Mouse (Mus musculus) forebrain, postnatal 0 days (tissue): Measurements from ENCODE around the gene Tekt1. TPM values are rescaled to one million over a fixed set of nuclear protein-coding genes. Genes with fewer than 3 reads are reported as not detected.

Experiments
- ATAC-seq: fragments of 200-750 bp; cut with Nextera tagmentation; 2 replicates; pipeline ENCODE4 v1.8.0; 2017; ENCODE audit warnings: mild to moderate bottlenecking, moderate library complexity
- DNase-seq: peaks from one replicate; pipeline ENCODE4 v3.0.0-alpha.2; 2015
- H3K27ac ChIP-seq: fragments of 300-500 bp; sonication (generic); 2 replicates; pipeline ENCODE4 v1.5.1; 2014; ENCODE audit warnings: low read depth, mild to moderate bottlenecking, antibody characterized with exemption, low read length, moderate library complexity, mixed read lengths
- H3K27me3 ChIP-seq: fragments of 300-500 bp; sonication (generic); 2 replicates; pipeline ENCODE4 v1.6.1; 2014; ENCODE audit warnings: mild to moderate bottlenecking, low read length, mixed read lengths; ENCODE audit not compliant: insufficient read depth
- H3K36me3 ChIP-seq: fragments of 300-500 bp; sonication (generic); 2 replicates; pipeline ENCODE4 v1.6.1; 2014; ENCODE audit warnings: mild to moderate bottlenecking, moderate library complexity; ENCODE audit not compliant: insufficient read depth
- H3K4me1 ChIP-seq: fragments of 300-500 bp; sonication (generic); 2 replicates; pipeline ENCODE4 v1.6.1; 2014; ENCODE audit warnings: antibody characterized with exemption; ENCODE audit not compliant: insufficient read depth
- H3K4me2 ChIP-seq: fragments of 300-500 bp; sonication (generic); 2 replicates; pipeline ENCODE4 v1.6.1; 2014; ENCODE audit warnings: low read depth, mild to moderate bottlenecking, moderate library complexity
- H3K4me3 ChIP-seq: fragments of 300-500 bp; sonication (generic); 2 replicates; pipeline ENCODE4 v1.5.1; 2014; ENCODE audit warnings: low read depth, low read length, mixed read lengths
- H3K9ac ChIP-seq: fragments of 300-500 bp; sonication (generic); 2 replicates; pipeline ENCODE4 v1.6.1; 2014; ENCODE audit warnings: mild to moderate bottlenecking
- H3K9me3 ChIP-seq: fragments of 300-500 bp; sonication (generic); 2 replicates; pipeline ENCODE4 v1.6.1; 2016; ENCODE audit warnings: low read length
- CTCF ChIP-seq: sonication (generic); IDR thresholded peaks from 2 replicates; pipeline ENCODE4 v1.5.1; 2016; ENCODE audit warnings: antibody characterized with exemption, control low read depth, low read depth
- WGBS: fragments of 180-500 bp; shearing (Covaris S2); extraction: QIAGEN DNeasy Blood & Tissue Kit; methylation state at CpG from one replicate; pipeline ENCODE4 v1.1.7; 2014; 5-methylcytosine and 5-hydroxymethylcytosine counted together
- polyA plus RNA-seq: library from polyadenylated mRNA; unstranded; fragments of >200 nt; fragmentation: Nextera tagmentation; extraction: Ambion mirVana; gene quantifications from 2 replicates; pipeline ENCODE4 v1.2.1, GENCODE M21; 2015
- total RNA-seq: library from RNA; depleted of rRNA; stranded (reverse); fragments of >200 nt; gene quantifications from 2 replicates; pipeline ENCODE4 v1.2.3, GENCODE M21; 2014

The Tekt1 gene
- total and polyA plus RNA-seq, 2 experiments from 2014 or later: 12.4 to 13.1 TPM

GRCm38 (mm10) chr11:72324431-72324830 lies 37.8 kb downstream of the Tekt1 start:
- no peaks in the 10 kb centered on the region for H3K9me3 ChIP-seq
- ATAC-seq: no peak
- WGBS: 62% methylated on average over 3 of the region's 3 CpGs

GRCm38 (mm10) chr11:72318026-72318425 lies 44.2 kb downstream of the Tekt1 start:
- Histone ChIP-seq H3K4me2 (no peak overlapping the region), H3K9ac (no peak overlapping the region), H3K4me1 (no peaks in the 10 kb centered on the region), H3K36me3 (no peaks in the 10 kb centered on the region), H3K27ac (no peak overlapping the region), H3K27me3 (peaks cover 8% of the 10 kb centered on the region; the same call in 1 of the 2 replicates), H3K9me3 (no peaks in the 10 kb centered on the region), H3K4me3 (no peak overlapping the region)
- 83% methylated on average over 5 of the region's 5 CpGs for WGBS
- no peak for TF ChIP-seq CTCF
- ATAC-seq: no peak
- no peak for DNase-seq

More at GRCm38 (mm10) chr11:72324431-72324830, 37.8 kb downstream of the Tekt1 start:
- peak; percentile 30 for TF ChIP-seq CTCF
- Histone ChIP-seq H3K9ac (no peak overlapping the region), H3K4me1 (no peaks in the 10 kb centered on the region), H3K4me2 (no peak overlapping the region), H3K27me3 (no peaks in the 10 kb centered on the region), H3K27ac (no peak overlapping the region), H3K36me3 (no peaks in the 10 kb centered on the region), H3K4me3 (no peak overlapping the region)
- DNase-seq: no peak

- ATAC-seq: no peak
- Histone ChIP-seq H3K4me2 (peak within 1 kb of the TSS; percentile 59), H3K9ac (peak within 1 kb of the TSS; percentile 43), H3K4me1 (no peaks in the 10 kb centered on the region), H3K36me3 (no peaks in the 10 kb centered on the region), H3K4me3 (peak within 1 kb of the TSS; percentile 35), H3K27me3 (peaks cover 8% of the 10 kb centered on the region; the same call in 1 of the 2 replicates), H3K9me3 (no peaks in the 10 kb centered on the region), H3K27ac (no peak within 1 kb of the TSS)
- WGBS: 14% methylated on average over 40 of the region's 42 CpGs
- no peak for TF ChIP-seq CTCF
- peak; percentile 24 for DNase-seq
Measured at GRCm38 (mm10) chr11:72314151-72314895, 47.9 kb downstream of the Tekt1 start, which contains the start of gene Fbxo39. Fbxo39 (plus strand) TSS chr11:72314444.

- no peak for DNase-seq
- no peak overlapping the region for H3K4me3 ChIP-seq
- 84% methylated on average over 10 of the region's 10 CpGs for WGBS
- H3K27me3 ChIP-seq: peaks cover 8% of the 10 kb centered on the region; the same call in 1 of the 2 replicates
- TF ChIP-seq CTCF: no peak
- no peak overlapping the region for H3K4me2 ChIP-seq
- no peaks in the 10 kb centered on the region for H3K9me3 ChIP-seq
- no peaks in the 10 kb centered on the region for H3K36me3 ChIP-seq
- H3K27ac ChIP-seq: no peak overlapping the region
- no peak for ATAC-seq
- no peak overlapping the region for H3K9ac ChIP-seq
- no peaks in the 10 kb centered on the region for H3K4me1 ChIP-seq
Measured at GRCm38 (mm10) chr11:72311355-72312001, 50.8 kb downstream of the Tekt1 start.

- ATAC-seq (no peak), DNase-seq (no peak)
- no peak overlapping the region for H3K9ac ChIP-seq
- H3K4me1 ChIP-seq: no peaks in the 10 kb centered on the region
- no peak overlapping the region for H3K27ac ChIP-seq
- H3K27me3 ChIP-seq: peaks cover 8% of the 10 kb centered on the region; the same call in 1 of the 2 replicates
- H3K4me3 ChIP-seq: no peak overlapping the region
- no peak for TF ChIP-seq CTCF
- WGBS: 91% methylated on average over 4 of the region's 4 CpGs
- no peaks in the 10 kb centered on the region for H3K9me3 ChIP-seq
- no peaks in the 10 kb centered on the region for H3K36me3 ChIP-seq
- H3K4me2 ChIP-seq: no peak overlapping the region
Measured at GRCm38 (mm10) chr11:72310491-72310890, 51.8 kb downstream of the Tekt1 start.

GRCm38 (mm10) chr11:72308982-72309381 lies 53.3 kb downstream of the Tekt1 start:
- WGBS: 83% methylated on average over 2 of the region's 2 CpGs
- ATAC-seq (no peak), DNase-seq (no peak)
- Histone ChIP-seq H3K9me3 (no peaks in the 10 kb centered on the region), H3K27ac (no peak overlapping the region), H3K4me3 (no peak overlapping the region), H3K9ac (no peak overlapping the region), H3K36me3 (no peaks in the 10 kb centered on the region), H3K4me2 (no peak overlapping the region), H3K27me3 (peaks cover 3% of the 10 kb centered on the region; the same call in 1 of the 2 replicates), H3K4me1 (no peaks in the 10 kb centered on the region)
- no peak for TF ChIP-seq CTCF

- no peak overlapping the region for H3K27ac ChIP-seq
- ATAC-seq (no peak), DNase-seq (no peak)
- no peaks in the 10 kb centered on the region for H3K27me3 ChIP-seq
- no peak overlapping the region for H3K4me2 ChIP-seq
- no peak overlapping the region for H3K4me3 ChIP-seq
- TF ChIP-seq CTCF: no peak
- H3K9me3 ChIP-seq: no peaks in the 10 kb centered on the region
- H3K9ac ChIP-seq: no peak overlapping the region
- H3K4me1 ChIP-seq: no peaks in the 10 kb centered on the region
- no peaks in the 10 kb centered on the region for H3K36me3 ChIP-seq
- WGBS: 75% methylated on average over 5 of the region's 5 CpGs
Measured at GRCm38 (mm10) chr11:72307461-72307860, 54.8 kb downstream of the Tekt1 start.
